Mouse (Mus musculus) layer of hippocampus, adult 2 months (tissue): ENCODE results near the gene Il12rb1. TPM values are rescaled to one million over a fixed set of nuclear protein-coding genes. Genes with fewer than 3 reads are reported as not detected.

ENCODE experiments used
- DNase-seq, 2 experiments: peaks; one replicate each; pipeline ENCODE4 v3.0.0; 2022; ENCODE audit warnings: low spot score in 2 of 2
- H3K27ac ChIP-seq: fragments of 200-600 bp; 2 replicates; pipeline ENCODE4 v1.8.1; 2022
- H3K4me3 ChIP-seq: fragments of 200-600 bp; 2 replicates; pipeline ENCODE4 v1.8.1; 2022; ENCODE audit warnings: mild to moderate bottlenecking
- CTCF ChIP-seq: fragments of 200-600 bp; conservative IDR thresholded peaks from 2 replicates; pipeline ENCODE4 v1.8.1; 2022; ENCODE audit warnings: antibody characterized with exemption, mild to moderate bottlenecking, moderate library complexity
- total RNA-seq, 2 experiments: library from RNA; stranded (reverse); gene quantifications; 2 replicates each; pipeline ENCODE4 v1.2.3; 2021

Gene Il12rb1
- total RNA-seq, 2 experiments from 2014 or later = 0.61 to 1.1 TPM

DNA sequence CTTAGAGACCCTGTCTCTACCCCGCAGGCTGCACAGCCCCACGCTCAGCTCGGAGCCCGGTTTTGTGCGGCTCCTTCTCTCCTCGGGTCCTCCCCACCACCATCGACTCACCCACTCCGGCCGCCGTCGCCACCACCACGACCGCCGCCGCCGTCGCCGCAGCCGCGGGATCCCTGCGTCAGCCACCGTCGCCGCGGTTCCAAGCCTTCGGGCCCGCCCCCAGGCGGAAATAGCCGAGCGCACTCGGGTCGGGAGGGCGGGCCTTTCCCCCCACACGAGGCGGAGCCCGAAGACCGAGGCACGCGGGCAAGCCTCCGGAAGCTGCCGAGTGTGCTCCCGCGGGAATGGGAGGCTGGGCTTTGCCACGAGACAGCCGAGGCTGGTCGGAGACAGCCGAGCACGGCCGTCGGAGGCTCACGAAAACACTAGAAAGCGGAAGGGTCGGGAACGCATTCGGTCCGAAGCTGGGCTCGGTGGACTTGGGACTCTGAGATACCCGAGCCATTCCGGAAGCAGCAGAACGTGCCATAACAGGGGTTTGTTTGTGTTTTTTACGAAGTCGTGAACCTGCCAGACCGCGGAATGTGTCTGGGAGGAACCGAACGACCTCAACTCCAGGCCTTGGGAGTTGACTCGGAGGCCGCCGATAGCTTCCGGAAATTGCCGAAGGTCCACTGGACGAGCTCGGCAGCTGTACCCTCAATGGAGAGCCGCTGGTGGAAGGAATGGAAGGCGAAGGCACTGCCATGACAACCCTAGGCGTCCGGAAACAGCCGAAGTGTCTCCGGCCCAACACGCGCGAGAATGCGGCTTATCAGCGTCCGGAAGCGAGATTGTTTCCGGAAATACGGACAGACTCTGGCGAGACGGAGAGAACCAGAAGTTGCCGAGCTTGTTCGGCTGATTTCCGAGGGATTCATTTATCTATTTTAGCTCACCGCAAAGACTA, 31.5 kb upstream of the Il12rb1 start, which contains the start of gene Pik3r2:
TSS of gene Pik3r2 (minus strand) at position 218 of the 949 bp plus-strand sequence.
- TF ChIP-seq CTCF = peak; percentile 42
- peak within 1 kb of the TSS; percentile 98 for H3K27ac ChIP-seq
- DNase-seq = peak; percentile 97 to 99
- H3K4me3 ChIP-seq = peak within 1 kb of the TSS; percentile 83

DNA sequence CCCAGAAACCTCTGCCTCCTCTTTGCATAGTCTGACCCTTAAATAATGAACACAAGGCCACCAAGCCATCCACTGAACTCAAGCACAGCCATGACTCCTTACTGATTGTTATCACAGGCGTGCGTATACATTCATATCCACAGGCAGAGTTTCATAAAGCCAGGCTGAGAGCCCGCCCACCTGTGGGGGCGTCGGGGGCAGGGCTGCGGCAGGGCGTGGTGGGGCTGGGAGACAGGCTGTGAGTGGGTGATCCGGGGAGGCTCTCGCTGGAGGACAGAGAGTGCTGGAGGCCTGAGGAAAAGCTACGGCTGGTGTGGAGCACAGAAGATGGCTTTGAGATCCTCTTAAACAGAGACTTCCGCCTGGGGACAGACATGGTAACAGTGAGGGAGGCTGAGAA, 28.2 kb upstream of the Il12rb1 start:
- no peak overlapping the region for H3K4me3 ChIP-seq
- no peak for DNase-seq
- no peak for TF ChIP-seq CTCF
- H3K27ac ChIP-seq = peak overlapping the region; percentile 57

- H3K4me3 ChIP-seq = no peak overlapping the region
- H3K27ac ChIP-seq = peak overlapping the region; percentile 44; the same call in 1 of the 2 replicates
- DNase-seq = no peak
- TF ChIP-seq CTCF = no peak
These were observed 21.8 kb upstream of the Il12rb1 start for GRCm38 (mm10) chr8:70786291-70787050.

GRCm38 (mm10) chr8:70787051-70787445, 21.2 kb upstream of the Il12rb1 start:
- no peak overlapping the region for H3K27ac ChIP-seq
- TF ChIP-seq CTCF = no peak
- no peak for DNase-seq
- H3K4me3 ChIP-seq = no peak overlapping the region

GRCm38 (mm10) chr8:70787941-70788667, 20.1 kb upstream of the Il12rb1 start:
- DNase-seq = no peak
- TF ChIP-seq CTCF = no peak
- Histone ChIP-seq H3K4me3 (no peak overlapping the region), H3K27ac (peak overlapping the region; percentile 99)

GRCm38 (mm10) chr8:70789046-70789445, 19.2 kb upstream of the Il12rb1 start:
- no peak for TF ChIP-seq CTCF
- Histone ChIP-seq H3K4me3 (peak overlapping the region; percentile 4; the same call in 1 of the 2 replicates), H3K27ac (peak overlapping the region; percentile 99)
- DNase-seq = no peak

DNA sequence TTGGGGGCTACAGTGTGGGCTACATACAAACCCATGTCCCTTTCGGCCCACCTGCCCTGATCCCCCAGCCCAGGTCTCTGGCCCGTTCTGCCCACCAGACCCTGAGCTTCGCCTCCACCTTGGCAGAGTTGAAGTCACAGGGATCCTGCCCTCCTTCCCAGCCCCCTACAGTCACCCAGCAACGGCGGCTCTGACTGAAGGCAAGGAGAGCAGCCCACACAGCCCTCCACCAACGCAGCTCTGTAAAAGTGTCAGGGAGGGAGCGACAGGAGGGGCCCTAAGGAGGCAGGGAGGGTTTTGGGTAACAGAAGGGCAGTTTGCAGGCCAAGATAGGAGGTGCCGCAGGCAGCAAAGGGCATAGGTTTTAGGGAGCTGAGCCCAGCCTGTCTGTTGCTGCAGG, 17.4 kb upstream of the Il12rb1 start:
- DNase-seq = peak in 1 of 2 experiments; percentile 62
- TF ChIP-seq CTCF = no peak
- peak overlapping the region; percentile 90 for H3K4me3 ChIP-seq
- peak overlapping the region; percentile 99 for H3K27ac ChIP-seq

GRCm38 (mm10) chr8:70791294-70791701, 17.0 kb upstream of the Il12rb1 start:
- DNase-seq = no peak
- H3K27ac ChIP-seq = peak overlapping the region; percentile 99
- peak overlapping the region; percentile 90 for H3K4me3 ChIP-seq
- TF ChIP-seq CTCF = no peak

DNA sequence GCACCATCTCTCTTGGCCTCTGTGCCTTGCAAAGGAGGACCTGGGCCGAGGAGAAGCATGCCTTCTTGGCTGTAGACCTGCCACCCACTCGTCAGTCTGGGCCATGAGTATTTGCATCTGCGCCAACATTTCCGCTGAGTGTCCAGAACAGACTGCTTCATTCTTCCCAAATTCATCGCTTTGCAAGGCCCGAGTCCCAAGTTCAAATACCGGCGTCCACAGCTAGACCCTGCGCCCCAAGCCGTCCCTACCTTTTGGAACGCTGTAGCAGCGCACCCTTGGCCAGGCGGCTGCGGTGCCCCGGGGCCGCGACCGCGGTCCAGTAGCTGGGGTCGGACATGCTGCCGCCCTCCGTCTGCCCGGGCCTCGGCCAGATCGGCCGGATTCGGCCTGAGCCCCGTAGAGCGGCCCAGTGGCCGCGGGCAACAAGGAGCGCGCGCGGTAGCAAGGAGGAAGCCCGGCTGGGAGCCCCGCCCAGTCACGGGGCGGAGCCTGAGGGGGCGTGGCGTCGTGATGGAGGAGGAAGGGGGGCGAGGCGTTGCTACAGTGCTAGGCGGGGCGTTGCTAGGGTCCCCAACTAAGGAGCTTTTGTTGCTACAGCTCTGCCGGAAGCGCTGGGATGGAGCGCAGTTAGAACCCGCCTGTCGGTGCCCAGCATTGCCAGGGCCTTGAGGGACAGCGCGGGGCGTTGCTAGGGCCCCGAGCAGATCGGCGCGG, 16.1 kb upstream of the Il12rb1 start:
- no peak for TF ChIP-seq CTCF
- H3K27ac ChIP-seq = peak overlapping the region; percentile 99
- peak; percentile 98 to 99 for DNase-seq
- peak overlapping the region; percentile 90 for H3K4me3 ChIP-seq

- DNase-seq = peak in 1 of 2 experiments; percentile 67
- Histone ChIP-seq H3K27ac (peak overlapping the region; percentile 99), H3K4me3 (peak overlapping the region; percentile 90)
- no peak for TF ChIP-seq CTCF
These were observed 15.5 kb upstream of the Il12rb1 start for GRCm38 (mm10) chr8:70792700-70793099.

- no peak for DNase-seq
- Histone ChIP-seq H3K4me3 (peak overlapping the region; percentile 4; the same call in 1 of the 2 replicates), H3K27ac (peak overlapping the region; percentile 99)
- TF ChIP-seq CTCF = no peak
These were observed 14.0 kb upstream of the Il12rb1 start for GRCm38 (mm10) chr8:70794215-70794614.

- Histone ChIP-seq H3K27ac (peak overlapping the region; percentile 99), H3K4me3 (peak overlapping the region; percentile 82; the same call in 1 of the 2 replicates)
- peak; percentile 62 for TF ChIP-seq CTCF
- no peak for DNase-seq
These were observed 12.9 kb upstream of the Il12rb1 start for GRCm38 (mm10) chr8:70795370-70795769.
